Mouse (Mus musculus) heart, postnatal 14 days (tissue): ENCODE measurements at regions not wholly inside any gene's neighbourhood (a gene's known extent, or its start where the extent isn't known, plus 50 kb on each side); places are given as distances from the start of the nearest gene placed in this dataset.

ENCODE experiments used
- DNase-seq, 2 experiments: peaks; one replicate each; pipeline ENCODE4 v3.0.0; 2021 to 2022
- intact Hi-C: fragments of 180-260 bp; cut with DNase I; formaldehyde crosslinking; loops from one replicate; pipeline ENCODE4 v1.15.1; 2025

GRCm38 (mm10) chr9:6617155-6617554 lies 347.5 kb upstream of the Ddi1 start:
- DNase-seq, result no peak
- intact Hi-C loops, result no loop called here

- no peak for DNase-seq
These were observed 339.6 kb upstream of the Ddi1 start for GRCm38 (mm10) chr9:6609284-6609627.

GRCm38 (mm10) chr9:6608428-6609283 lies 339.0 kb upstream of the Ddi1 start:
- DNase-seq, result no peak
- intact Hi-C loops, result no loop called here

More at GRCm38 (mm10) chr9:6609284-6609627, 339.6 kb upstream of the Ddi1 start:
- intact Hi-C loops, result no loop called here
